Comparison of ENCODE assay signal across 9 mouse cellular contexts in the genomic region with DNA sequence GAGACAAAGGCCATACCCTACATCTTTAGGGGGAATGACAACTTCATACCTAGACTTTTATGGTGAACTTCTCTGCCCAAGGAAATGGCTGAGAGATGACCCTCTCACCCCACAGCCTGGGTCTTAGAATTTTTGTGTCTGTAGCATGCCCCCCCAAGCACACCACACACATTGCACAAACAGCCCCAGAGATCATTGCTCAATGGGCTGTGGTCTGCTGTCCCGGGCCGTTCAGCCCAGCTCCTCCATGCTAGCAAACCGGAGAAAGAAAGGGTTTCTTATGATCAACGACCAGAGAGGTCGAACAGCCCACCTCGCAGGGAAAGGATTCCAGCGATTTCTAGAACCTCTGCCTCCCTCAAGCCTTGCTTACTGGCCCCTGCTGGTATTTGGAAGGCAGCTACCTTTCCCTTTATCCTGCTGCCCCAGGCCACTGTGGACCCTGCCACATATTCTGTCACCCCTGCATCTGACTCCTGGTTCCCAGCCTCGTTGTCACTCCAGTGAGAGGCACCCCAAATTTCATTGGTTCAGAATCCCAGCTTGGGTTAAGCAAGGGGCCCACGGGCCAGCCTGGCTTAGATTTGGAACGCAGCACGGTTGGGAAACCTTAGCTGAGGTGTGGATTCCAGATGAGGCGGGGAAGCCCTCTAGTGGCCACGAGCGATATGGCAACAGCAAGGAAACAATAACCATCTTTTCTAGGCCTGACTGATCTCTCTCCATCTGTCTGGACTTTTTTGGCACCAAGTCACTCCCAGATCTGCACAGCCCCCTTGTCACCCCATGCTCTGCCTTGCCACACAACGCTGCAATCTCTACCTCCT. TPM values are rescaled to one million over a fixed set of nuclear protein-coding genes. Genes with fewer than 3 reads are reported as not detected.
DNase-seq lines count a peak whose midpoint lies in the region; ATAC-seq and TF ChIP-seq lines count a peak whose summit lies in the region.
"Had no signal": no experiment of that assay in that cellular context is flagged by ENCODE, and none has a peak within 500 bp of the region (broad histone marks: within the 10 kb centered on the region; RNA-seq: fewer than 3 reads in every experiment).

No protein-coding gene starts in this region.

- H3K36me3 ChIP-seq in forebrain, embryonic 15.5 days = no peaks in the 10 kb centered on the region
- H3K36me3 ChIP-seq in neural tube, embryonic 15.5 days = no peaks in the 10 kb centered on the region
- H3K36me3 ChIP-seq: limb, embryonic 15.5 days had no signal

- WGBS in forebrain, embryonic 15.5 days = 29% methylated on average over 15 of the region's 15 CpGs
- WGBS in lung, adult 2 months = 13% methylated on average over 15 of the region's 15 CpGs
- WGBS in neural tube, embryonic 15.5 days = 27% methylated on average over 15 of the region's 15 CpGs

- H3K4me2 ChIP-seq in forebrain, embryonic 15.5 days (replicated peaks) = no peak overlapping the region
- peak overlapping the region; percentile 36 for H3K4me2 ChIP-seq in neural tube, embryonic 15.5 days
- H3K4me2 ChIP-seq: limb, embryonic 15.5 days had no signal

- intact Hi-C loops in heart, postnatal 25 days (cut with DNase I) = loop anchor here (1.0 to 2.0 kb wide), 3 partner anchors 135 to 249 kb away; a partner anchor contains a TSS

- TF ChIP-seq CTCF in lung, adult 2 months (IDR thresholded peaks at IDR 0.05; ENCODE audit: insufficient read depth, low read length) = peak; percentile 98

- TF ChIP-seq POLR2A in lung, adult 2 months (IDR thresholded peaks at IDR 0.05; ENCODE audit: borderline replicate concordance, extremely low read depth, low read depth, low read length) = no peak

- H3K4me1 ChIP-seq in forebrain, embryonic 15.5 days = peaks cover 12% of the 10 kb centered on the region
- H3K4me1 ChIP-seq in lung, adult 2 months (ENCODE audit: control insufficient read depth, insufficient read depth, low read length) = peaks cover 16% of the 10 kb centered on the region
- H3K4me1 ChIP-seq in neural tube, embryonic 15.5 days = peaks cover 4% of the 10 kb centered on the region

- no peaks in the 10 kb centered on the region for H3K9me3 ChIP-seq in forebrain, embryonic 15.5 days
- no peaks in the 10 kb centered on the region for H3K9me3 ChIP-seq in neural tube, embryonic 15.5 days (replicated peaks)
- H3K9me3 ChIP-seq: limb, embryonic 15.5 days had no signal

- DNase-seq in ES-CJ7 (ENCODE audit: low read depth, low spot score) = peak; percentile 72
- DNase-seq in cerebellum, adult 11 months = peak; percentile 64
- DNase-seq in heart, postnatal 25 days (ENCODE audit: low spot score) = peak; percentile 64
- peak; percentile 78 to 91 for DNase-seq in layer of hippocampus, adult 18-20 months (ENCODE audit: low spot score in 2 of 2)
- DNase-seq in lung, adult 2 months = peak; percentile 86
- peak; percentile 58 for DNase-seq in testis, postnatal 14 days (ENCODE audit: low spot score)

- no peak overlapping the region for H3K27ac ChIP-seq in forebrain, embryonic 15.5 days (replicated peaks)
- no peak overlapping the region for H3K27ac ChIP-seq in neural tube, embryonic 15.5 days (replicated peaks)
- H3K27ac ChIP-seq: limb, embryonic 15.5 days had no signal

- no peak overlapping the region for H3K4me3 ChIP-seq in forebrain, embryonic 15.5 days
- no peak overlapping the region for H3K4me3 ChIP-seq in lung, adult 2 months (replicated peaks; ENCODE audit: extremely low read depth, low read depth, low read length)
- H3K4me3 ChIP-seq in neural tube, embryonic 15.5 days (replicated peaks) = no peak overlapping the region
- H3K4me3 ChIP-seq: limb, embryonic 15.5 days had no signal

- no peak overlapping the region for H3K9ac ChIP-seq in forebrain, embryonic 15.5 days (replicated peaks)
- 0 out of 2 replicates have a peak overlapping the region, but pooled peaks have one; percentile 29 for H3K9ac ChIP-seq in neural tube, embryonic 15.5 days (replicated peaks)
- H3K9ac ChIP-seq: limb, embryonic 15.5 days had no signal

- peak; percentile 79 for ATAC-seq in forebrain, embryonic 15.5 days (replicated peaks)
- peak; percentile 87 for ATAC-seq in neural tube, embryonic 15.5 days (ENCODE audit: low FRiP score)

- no peaks in the 10 kb centered on the region for H3K27me3 ChIP-seq in forebrain, embryonic 15.5 days
- no peaks in the 10 kb centered on the region for H3K27me3 ChIP-seq in neural tube, embryonic 15.5 days (replicated peaks)
- H3K27me3 ChIP-seq: limb, embryonic 15.5 days had no signal

RNA-seq across cellular contexts. Expression of a gene that starts 45.3 kb away (rescaled TPM):
- 33.9 and 38.2 TPM in 2 replicates for polyA plus RNA-seq in forebrain, embryonic 15.5 days (2015; fragmentation: Nextera tagmentation; extraction: Ambion mirVana)
- total RNA-seq in heart, postnatal 25 days (2021) = 10 to 100 TPM in 1 of 2 experiments, 1 to 10 TPM in 1; 7.8 to 13.0 TPM
- 10 to 100 TPM; 46.8 to 47.8 TPM for total RNA-seq in layer of hippocampus, adult 18-20 months (2021)
- 11.3 and 16.6 TPM in 2 replicates for polyA plus RNA-seq in lung, adult 2 months (2012; rRNA removed)
- polyA plus RNA-seq in neural tube, embryonic 15.5 days (2015; fragmentation: Nextera tagmentation; extraction: Ambion mirVana) = 28.6 and 29.4 TPM in 2 replicates
